Mouse (Mus musculus) left cerebral cortex, adult 2 months (tissue): ENCODE measurements at regions not wholly inside any gene's neighbourhood (a gene's known extent, or its start where the extent isn't known, plus 50 kb on each side); places are given as distances from the start of the nearest gene placed in this dataset.
A peak's percentile ranks its signal among the peaks of the same experiment; 100 is the strongest.

ENCODE experiments used
- DNase-seq, 2 experiments: peaks; one replicate each; pipeline ENCODE4 v3.0.0; 2021 to 2022; ENCODE audit warnings: low spot score in 2 of 2, mixed read lengths in 1 of 2; ENCODE audit errors: extremely low spot score in 1 of 2
- H3K27ac ChIP-seq: fragments of 200-600 bp; 2 replicates; pipeline ENCODE4 v1.8.1; 2022
- H3K4me3 ChIP-seq: fragments of 200-600 bp; 2 replicates; pipeline ENCODE4 v1.8.1; 2022
- CTCF ChIP-seq: fragments of 200-600 bp; IDR thresholded peaks from 2 replicates; pipeline ENCODE4 v1.8.1; 2022; ENCODE audit warnings: antibody characterized with exemption, mild to moderate bottlenecking, moderate library complexity
- intact Hi-C: fragments of 180-260 bp; cut with DNase I; formaldehyde crosslinking; loops from one replicate; pipeline ENCODE4 v1.15.1; 2025

- TF ChIP-seq CTCF, result no peak
- H3K4me3 ChIP-seq, result no peak overlapping the region
- intact Hi-C loops, result no loop called here
These were observed 129.5 kb upstream of the Cdkn2b start for GRCm38 (mm10) chr4:89440326-89440725.

GRCm38 (mm10) chr4:89438665-89439064 lies 127.8 kb upstream of the Cdkn2b start:
- Histone ChIP-seq H3K4me3 (no peak overlapping the region), H3K27ac (no peak overlapping the region)
- intact Hi-C loops, result no loop called here
- no peak for DNase-seq
- TF ChIP-seq CTCF, result no peak

More at GRCm38 (mm10) chr4:89440326-89440725, 129.5 kb upstream of the Cdkn2b start:
- no peak for DNase-seq
- H3K27ac ChIP-seq, result no peak overlapping the region

GRCm38 (mm10) chr4:89436764-89437163 lies 125.9 kb upstream of the Cdkn2b start:
- H3K27ac ChIP-seq, result no peak overlapping the region
- H3K4me3 ChIP-seq, result no peak overlapping the region
- intact Hi-C loops, result no loop called here
- DNase-seq, result no peak
- TF ChIP-seq CTCF, result no peak

GRCm38 (mm10) chr4:89434152-89434551 lies 123.3 kb upstream of the Cdkn2b start:
- intact Hi-C loops, result no loop called here
- Histone ChIP-seq H3K27ac (no peak overlapping the region), H3K4me3 (no peak overlapping the region)
- no peak for TF ChIP-seq CTCF
- DNase-seq, result no peak

GRCm38 (mm10) chr4:89433528-89433927 lies 122.7 kb upstream of the Cdkn2b start:
- intact Hi-C loops, result no loop called here
- no peak overlapping the region for H3K4me3 ChIP-seq
- H3K27ac ChIP-seq, result no peak overlapping the region
- no peak for DNase-seq
- TF ChIP-seq CTCF, result no peak

- no peak for DNase-seq
- Histone ChIP-seq H3K4me3 (no peak overlapping the region), H3K27ac (no peak overlapping the region)
- intact Hi-C loops, result no loop called here
- no peak for TF ChIP-seq CTCF
These were observed 120.7 kb upstream of the Cdkn2b start for GRCm38 (mm10) chr4:89431520-89431919.

- DNase-seq, result no peak
These were observed 117.6 kb upstream of the Cdkn2b start for GRCm38 (mm10) chr4:89428465-89428864.

GRCm38 (mm10) chr4:89427345-89428293 lies 116.8 kb upstream of the Cdkn2b start:
- DNase-seq, result peak in 1 of 2 experiments; percentile 14
- intact Hi-C loops, result no loop called here
- TF ChIP-seq CTCF, result no peak; the same call in 1 of the 2 replicates
- H3K4me3 ChIP-seq, result no peak overlapping the region
- H3K27ac ChIP-seq, result no peak overlapping the region

More at GRCm38 (mm10) chr4:89428465-89428864, 117.6 kb upstream of the Cdkn2b start:
- H3K27ac ChIP-seq, result no peak overlapping the region
- TF ChIP-seq CTCF, result no peak
- no peak overlapping the region for H3K4me3 ChIP-seq
- intact Hi-C loops, result no loop called here

GRCm38 (mm10) chr4:89425916-89426315 lies 115.1 kb upstream of the Cdkn2b start:
- Histone ChIP-seq H3K4me3 (no peak overlapping the region), H3K27ac (no peak overlapping the region)
- TF ChIP-seq CTCF, result no peak
- no peak for DNase-seq
- intact Hi-C loops, result no loop called here

- DNase-seq, result no peak
- no peak overlapping the region; the same call in 1 of the 2 replicates for H3K27ac ChIP-seq
- intact Hi-C loops, result no loop called here
These were observed 111.0 kb upstream of the Cdkn2b start for GRCm38 (mm10) chr4:89421694-89422354.

GRCm38 (mm10) chr4:89420868-89421267 lies 110.0 kb upstream of the Cdkn2b start:
- intact Hi-C loops, result no loop called here
- DNase-seq, result no peak
- H3K27ac ChIP-seq, result no peak overlapping the region
- no peak for TF ChIP-seq CTCF
- no peak overlapping the region for H3K4me3 ChIP-seq

More at GRCm38 (mm10) chr4:89421694-89422354, 111.0 kb upstream of the Cdkn2b start:
- TF ChIP-seq CTCF, result no peak
- H3K4me3 ChIP-seq, result no peak overlapping the region

- intact Hi-C loops, result no loop called here
These were observed 108.7 kb upstream of the Cdkn2b start for GRCm38 (mm10) chr4:89419507-89419906.

More at GRCm38 (mm10) chr4:89419507-89419906, 108.7 kb upstream of the Cdkn2b start:
- TF ChIP-seq CTCF, result no peak
- H3K27ac ChIP-seq, result no peak overlapping the region
- no peak overlapping the region for H3K4me3 ChIP-seq
- DNase-seq, result no peak
